Mouse (Mus musculus) thymus, adult 2 months (tissue): ENCODE measurements at regions not wholly inside any gene's neighbourhood (a gene's known extent, or its start where the extent isn't known, plus 50 kb on each side); places are given as distances from the start of the nearest gene placed in this dataset.

ENCODE experiments used
- CTCF ChIP-seq: fragments of 200-500 bp; IDR thresholded peaks from 2 replicates; pipeline ENCODE4 v1.5.1; 2012; ENCODE audit warnings: mild to moderate bottlenecking, control low read depth, low read length, moderate library complexity, borderline replicate concordance; ENCODE audit not compliant: control insufficient read depth, poor library complexity, insufficient read depth; ENCODE audit errors: extremely low read depth
- POLR2A ChIP-seq: fragments of 200-500 bp; IDR thresholded peaks from 2 replicates; pipeline ENCODE4 v1.6.1; 2012; ENCODE audit warnings: mild to moderate bottlenecking, low read length, control low read depth, moderate library complexity; ENCODE audit not compliant: control insufficient read depth, poor library complexity, insufficient read depth; ENCODE audit errors: extremely low read depth

GRCm38 (mm10) chr11:44001843-44002589 lies 101.0 kb upstream of the Adra1b start:
- TF ChIP-seq POLR2A = no peak
- no peak for TF ChIP-seq CTCF
